Mouse (Mus musculus) layer of hippocampus, adult 9-10 months (tissue): ENCODE results near the gene Macrod2.

Experiments used
- DNase-seq: peaks from one replicate; pipeline ENCODE4 v3.0.0; 2022; ENCODE audit warnings: low spot score

The Macrod2 gene

DNA sequence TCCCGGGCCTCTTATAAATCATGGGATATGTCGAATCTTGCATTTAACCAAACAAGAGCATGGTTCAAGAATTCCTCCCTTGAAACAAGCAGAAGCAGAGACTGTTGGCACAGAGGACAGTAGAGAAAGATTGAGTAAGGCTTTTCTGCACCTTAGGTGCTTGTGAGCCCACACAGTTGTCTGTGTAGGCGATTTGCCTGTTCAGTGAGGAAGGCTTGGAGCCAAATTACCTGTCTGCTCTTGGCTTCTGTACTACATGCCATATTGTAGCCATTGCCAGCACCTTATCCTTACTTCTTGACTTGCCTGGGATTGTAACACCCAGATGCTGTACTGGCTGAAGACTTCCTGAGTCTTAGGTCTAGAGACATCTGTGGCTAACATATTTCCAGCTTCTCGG is 1303.2 kb downstream of the Macrod2 start:
- no peak for DNase-seq

DNA sequence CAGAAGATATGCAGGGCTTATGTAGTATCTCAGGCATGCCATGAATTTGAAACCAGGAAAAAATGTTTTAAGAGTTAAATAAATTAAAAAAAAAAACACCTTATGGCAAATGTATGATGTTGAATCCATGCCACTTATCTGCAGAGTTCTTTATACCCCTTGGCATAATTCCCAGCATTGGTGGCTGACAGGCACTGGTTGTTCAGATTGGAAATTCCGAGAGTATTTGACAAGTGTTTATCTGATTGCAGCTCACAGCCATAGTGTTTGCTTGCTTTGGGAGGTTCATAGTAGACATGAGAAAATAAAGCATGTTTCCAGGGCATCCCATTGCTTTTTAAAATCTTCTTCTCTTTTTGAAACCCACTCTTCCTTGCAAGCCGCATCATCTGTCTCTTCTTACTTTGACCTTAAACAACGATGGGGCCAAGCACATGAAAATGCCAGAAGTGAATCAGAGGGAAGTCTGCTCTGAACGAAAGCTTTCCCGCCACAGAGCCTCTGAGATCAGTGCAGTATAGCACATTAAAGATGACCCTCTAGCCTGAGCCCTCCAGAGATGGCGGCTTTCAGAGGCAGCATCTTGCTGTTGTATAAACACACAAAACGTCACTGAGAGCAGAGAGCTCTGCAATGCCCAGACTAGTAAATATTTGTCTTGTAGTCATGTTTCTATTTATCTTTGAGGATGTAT is 1305.8 kb downstream of the Macrod2 start:
- peak; percentile 10 for DNase-seq

DNA sequence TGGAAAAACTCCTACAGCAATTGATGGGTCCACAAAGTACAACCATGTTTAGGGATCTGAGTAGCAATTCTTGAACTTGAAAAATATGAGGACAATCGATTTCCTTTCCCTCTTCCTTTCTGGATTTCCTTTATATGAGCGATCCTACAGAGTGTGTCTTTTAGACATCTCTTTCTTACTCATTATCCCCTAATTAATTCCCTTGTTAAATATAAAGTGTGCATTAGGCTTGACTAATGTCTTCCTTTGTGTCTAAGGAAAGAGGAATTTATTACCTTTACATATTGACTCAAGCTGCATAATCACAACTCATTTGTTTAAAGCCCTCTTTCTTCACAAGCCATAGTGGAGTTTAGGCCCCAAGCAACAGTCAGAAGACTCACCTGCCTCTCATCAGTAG is 1316.7 kb downstream of the Macrod2 start:
- DNase-seq = no peak

DNA sequence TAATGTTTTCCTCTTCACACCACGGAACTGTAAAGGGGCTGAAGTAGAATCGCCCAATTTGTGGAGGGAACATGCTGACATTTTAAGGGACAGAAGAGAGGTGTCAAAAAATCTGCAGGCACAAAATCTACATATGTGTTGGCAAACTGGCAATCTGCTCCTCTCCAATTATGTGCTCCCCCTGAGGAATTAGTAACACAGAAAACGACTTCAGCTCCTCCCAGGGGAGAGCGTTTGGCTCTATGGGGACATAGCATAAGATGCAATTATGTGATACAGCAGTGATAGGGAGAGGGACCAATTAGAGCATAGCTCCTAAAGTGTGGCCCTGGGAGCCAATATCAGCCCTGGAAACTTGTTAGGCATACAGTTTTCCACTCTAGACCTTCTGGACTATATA is 1317.2 kb downstream of the Macrod2 start:
- DNase-seq = no peak

DNA sequence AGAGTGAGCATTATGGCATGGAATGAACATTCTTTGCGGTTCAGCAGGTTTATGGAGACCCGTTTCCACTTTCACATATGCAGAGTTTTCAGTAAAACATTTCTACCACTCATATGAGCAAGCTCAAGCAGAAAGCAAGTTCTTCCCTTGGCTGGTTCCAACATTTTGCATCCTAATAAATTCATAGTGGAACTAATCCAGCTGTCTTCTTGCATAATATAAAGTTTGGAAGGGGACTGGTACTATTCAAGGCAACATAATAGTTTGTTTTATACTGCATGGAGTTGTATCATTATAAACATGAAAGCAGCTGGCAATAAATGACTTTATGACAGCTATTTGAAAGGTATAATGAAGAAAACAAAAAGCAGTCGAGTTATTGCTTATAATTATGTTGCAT is 1320.0 kb downstream of the Macrod2 start:
- no peak for DNase-seq

DNA sequence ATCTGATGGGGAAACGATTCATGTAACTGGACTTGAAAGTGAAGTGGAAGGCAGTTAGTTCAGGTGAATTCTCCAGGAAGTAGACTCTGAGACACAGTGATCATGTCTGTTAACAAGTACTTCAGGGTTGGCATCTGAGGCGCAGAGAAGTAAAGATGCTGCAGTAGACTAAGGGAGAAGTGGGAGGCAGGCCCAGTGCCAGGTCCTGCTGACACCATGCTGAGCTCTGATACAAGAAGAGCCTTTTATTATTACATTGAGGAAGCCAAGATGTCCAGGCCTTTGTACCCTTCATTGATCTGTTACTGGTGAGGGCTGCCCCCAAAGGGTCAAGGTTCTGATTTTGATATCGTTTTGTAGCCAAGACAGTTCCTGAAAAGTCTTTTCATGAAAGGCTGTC is 1327.4 kb downstream of the Macrod2 start:
- DNase-seq = no peak

DNA sequence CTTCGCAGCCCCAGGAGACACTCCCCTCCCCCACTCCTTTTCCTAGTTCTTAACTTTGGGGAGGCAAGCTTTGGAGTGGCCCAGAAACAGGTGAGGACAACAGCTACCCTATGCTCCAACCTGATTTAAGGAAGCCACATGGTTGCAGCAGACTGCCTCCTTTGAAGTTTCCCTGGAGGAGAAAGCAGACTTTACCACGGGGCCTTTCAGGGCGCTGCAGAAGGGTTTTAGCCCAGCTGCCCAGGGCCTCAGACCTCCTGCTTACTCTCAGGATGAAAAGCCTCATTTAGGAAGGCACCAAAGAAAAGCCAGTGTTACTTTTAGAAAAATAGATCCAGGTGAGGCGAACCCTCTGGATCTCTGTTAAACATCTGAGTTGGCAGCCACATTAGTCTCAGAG is 1333.9 kb downstream of the Macrod2 start:
- DNase-seq = no peak

DNA sequence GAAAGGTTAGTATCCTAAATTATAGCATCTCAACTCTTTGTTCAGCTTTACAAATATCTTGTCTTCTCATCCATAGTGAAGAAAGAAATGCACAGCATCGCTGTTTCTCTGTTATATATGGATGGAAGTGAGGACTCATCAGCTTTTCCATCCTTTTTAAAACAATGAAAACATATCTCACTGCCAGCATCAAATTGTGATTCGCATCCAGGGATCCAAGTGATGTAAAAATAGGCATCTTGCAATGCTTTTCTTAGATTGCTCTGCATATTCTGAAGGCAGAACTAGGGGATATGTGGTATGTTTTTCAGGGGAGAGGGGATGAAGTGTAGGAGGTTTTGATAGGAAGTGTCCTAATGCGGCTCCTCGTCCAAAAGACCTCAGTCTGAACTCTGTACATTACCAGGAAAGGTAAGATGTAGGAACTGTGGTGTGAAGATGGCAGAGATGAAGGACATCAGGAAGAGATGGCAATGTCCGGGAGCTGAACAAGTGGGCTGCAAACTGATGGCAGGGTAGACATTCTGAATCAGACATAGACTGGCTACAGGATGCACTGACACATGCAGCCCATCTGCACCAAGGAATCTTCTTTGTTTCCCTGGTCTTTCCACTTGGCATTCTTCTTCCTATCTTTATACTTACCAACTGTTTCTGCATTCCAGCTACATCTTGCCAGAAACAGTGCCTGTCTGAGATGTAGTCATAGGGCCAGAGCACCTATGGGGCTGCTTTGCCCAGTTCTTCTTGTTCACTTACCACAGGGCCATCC is 1341.8 kb downstream of the Macrod2 start:
- DNase-seq = no peak

DNA sequence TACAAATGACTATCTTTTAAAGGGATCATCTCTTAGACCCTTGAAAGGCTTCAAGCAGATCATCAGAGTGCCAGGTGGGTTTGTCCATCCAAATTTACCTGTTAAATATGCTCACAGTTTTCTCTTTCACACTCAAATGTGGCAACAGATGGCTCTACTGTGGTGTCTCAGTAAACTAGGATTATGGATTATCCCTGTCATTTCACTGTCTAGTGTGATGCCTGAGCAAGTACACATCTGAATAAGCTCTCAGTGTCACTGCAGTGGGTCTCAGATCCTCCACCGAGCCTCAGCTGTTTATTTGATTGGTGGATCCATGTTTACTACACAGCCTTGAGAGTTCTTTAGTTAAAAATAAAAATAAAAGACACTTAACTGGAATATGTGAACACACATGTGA is 1343.6 kb downstream of the Macrod2 start:
- DNase-seq = no peak

DNA sequence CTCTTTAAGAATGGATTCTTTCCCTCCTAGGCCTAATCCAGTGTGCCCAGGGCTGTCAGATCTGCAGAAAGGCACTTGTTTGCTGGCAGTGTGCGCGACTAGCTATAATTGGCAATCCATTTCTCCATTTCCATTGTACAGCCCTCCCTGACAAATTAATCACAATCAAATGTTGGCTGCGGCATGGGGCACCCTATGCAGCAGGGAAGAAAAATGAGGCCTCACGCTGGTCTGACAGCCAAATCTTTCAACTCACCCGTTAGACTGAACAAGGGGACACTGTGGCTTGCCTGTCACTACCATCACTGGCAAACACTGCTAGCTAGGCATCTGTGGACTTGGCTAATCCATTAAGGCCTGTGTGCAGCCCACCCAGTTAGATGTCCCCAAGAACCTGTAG is 1345.2 kb downstream of the Macrod2 start:
- DNase-seq = no peak

DNA sequence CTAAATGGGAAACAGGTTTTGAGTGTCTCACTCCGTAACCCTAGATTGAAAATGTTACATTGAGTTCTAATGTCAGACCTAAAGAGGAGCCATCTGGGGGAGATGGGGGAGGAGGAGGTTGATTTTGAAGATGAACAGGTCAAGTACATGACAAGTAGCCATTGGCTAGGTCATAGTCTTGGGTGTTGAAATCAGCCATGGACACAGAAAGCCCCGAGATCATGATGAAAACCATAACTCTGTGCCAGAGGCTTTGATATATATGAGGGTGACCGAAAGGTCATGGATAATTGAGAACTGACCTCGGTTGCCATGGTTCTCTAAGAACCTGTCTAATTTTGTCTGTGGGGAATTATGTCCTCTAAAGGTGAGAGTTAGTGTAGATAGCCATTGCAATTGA is 1405.1 kb downstream of the Macrod2 start:
- DNase-seq = no peak

DNA sequence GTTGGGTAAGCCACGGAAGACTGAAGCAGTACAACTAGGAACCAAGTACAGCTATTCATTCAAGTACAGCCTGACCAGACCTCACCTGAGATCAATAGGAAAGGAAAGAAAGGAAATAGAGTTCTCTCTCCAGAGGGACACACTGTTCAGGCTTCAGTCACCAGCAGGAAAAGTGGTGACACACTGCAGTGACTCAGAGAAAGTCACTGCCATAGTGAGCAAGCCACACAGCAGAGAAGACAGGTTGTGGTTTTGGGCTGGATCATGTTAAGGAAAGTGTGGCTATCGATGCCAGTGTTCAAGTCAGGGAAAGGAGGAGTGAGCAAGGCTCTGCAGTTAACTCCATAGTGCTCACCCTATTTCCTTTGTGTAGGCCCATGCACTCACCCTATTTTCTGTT is 1405.8 kb downstream of the Macrod2 start:
- DNase-seq = no peak

DNA sequence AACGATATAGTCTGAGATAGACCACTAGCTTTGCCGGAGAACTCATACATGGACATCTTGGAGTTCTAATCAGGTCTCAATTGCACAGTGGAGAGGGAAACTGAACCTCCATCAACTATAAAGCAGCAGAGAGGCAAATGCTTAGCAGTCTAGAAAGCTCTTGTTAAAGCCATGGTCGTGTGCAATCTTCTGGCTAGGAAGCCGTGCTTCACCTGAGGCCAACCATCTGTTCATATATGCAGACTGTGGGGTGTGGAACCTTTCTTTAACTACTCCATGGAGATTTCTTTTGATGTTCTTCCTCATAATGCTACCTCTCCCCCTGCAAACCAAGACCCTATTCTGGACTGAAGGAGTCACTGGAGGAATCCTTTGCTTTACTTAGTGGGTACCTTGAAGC is 1421.2 kb downstream of the Macrod2 start:
- DNase-seq = no peak

DNA sequence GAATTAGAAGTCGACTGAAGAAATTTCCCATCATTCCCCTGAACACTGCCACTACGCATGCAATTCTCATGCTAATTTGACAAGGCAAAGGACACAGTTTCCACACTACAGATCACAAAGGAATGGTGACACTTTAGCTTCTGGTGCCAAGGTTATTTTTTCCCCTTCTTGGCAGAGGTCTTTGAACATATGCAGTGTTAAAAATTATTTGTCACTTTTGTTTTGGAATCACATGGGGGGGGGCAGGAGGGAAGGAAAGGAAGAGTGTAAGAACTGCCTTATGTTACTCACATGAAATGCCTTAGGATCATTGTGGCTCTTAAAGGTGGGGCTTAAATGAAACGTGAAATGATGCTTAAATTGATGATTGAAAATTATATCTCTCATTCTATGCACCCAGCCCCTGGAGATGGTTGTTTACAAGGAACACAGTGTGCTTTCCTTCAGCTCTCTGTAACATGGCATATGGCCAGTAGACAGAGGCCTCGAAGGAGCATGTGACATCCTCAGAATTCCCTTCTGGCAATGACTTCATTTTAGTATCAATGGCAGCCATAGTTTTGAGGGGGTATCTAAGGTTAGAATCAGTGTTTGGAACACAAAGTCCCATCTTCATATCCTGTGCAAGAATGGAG is 1422.6 kb downstream of the Macrod2 start:
- DNase-seq = peak; percentile 15

DNA sequence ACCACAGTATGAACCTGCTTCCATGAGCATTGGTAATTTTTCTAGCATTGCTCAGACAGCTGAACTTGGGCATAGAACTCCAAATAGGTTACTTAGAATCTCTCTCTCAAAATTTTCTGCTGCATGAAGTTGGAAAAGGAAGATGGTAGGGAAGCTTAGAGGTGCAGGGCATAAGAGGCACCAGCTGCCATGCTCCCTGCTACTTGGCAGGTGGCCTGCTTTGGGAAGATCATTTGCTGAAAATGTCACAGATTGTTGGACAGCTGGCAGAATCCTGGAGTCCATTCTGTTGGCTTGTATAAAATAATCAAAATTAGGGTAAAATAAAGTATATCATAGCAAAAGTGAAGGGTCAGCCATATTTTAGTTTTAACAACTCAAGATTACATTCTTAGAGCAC is 1425.7 kb downstream of the Macrod2 start:
- peak; percentile 32 for DNase-seq

DNA sequence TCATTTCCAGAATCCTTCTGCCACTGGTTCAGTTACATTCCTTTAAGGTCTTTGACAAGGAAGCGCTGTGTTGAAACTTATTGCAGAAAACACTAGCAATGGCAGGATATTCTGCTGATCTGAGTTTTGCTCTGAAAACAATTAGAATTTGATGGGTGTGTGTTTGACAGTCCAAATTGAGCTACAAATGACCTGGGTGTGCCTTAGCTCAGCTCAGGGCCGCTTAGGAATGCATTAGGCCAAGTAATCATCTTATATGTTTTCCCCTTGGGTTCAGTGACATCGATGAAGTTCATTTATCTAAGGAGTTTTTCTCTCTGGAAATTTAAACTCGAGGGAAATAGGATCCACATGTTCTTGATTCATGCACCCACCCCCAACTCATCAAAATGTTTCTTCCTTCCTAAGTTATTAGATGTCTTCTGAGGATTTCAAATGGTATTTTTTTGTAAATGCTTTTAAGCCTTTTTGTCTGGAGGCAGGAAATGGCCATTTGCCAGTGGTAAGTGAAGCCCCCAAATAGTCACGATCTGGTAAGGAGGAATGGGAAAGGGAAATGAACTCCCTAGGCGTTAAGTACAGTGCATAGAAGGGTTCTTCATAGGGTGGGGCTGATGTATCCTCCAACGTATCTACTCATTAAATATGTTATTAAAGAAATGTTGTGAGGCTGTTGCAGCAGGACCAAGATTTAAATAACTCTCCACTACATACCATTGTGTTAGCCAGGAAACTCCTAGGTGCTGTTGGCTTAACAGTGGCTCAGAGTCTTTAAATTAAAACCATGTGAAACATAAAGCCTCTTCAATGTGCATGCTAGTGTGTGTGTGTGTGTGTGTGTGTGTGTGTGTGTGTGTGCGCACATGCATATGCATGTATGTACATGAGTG is 1430.7 kb downstream of the Macrod2 start:
- no peak for DNase-seq

DNA sequence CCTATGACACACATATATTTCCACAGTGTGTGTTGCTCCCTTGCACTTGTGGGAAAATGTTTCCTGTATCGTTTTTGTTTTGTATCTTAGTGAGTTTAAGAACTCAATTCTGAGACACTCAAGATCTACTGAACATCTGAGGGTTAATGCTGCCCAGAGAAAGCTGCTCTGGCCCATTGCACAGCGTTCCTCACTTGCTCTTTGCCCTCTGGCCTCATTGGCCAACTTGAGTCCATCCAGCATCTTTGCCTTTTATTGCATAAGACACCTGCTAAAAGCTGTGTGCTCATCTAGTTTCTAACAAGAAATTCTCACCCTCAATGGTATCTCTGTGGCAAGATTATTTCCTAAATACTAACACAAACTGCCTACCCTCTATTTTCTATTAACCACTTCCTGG is 1435.4 kb downstream of the Macrod2 start:
- DNase-seq = no peak

DNA sequence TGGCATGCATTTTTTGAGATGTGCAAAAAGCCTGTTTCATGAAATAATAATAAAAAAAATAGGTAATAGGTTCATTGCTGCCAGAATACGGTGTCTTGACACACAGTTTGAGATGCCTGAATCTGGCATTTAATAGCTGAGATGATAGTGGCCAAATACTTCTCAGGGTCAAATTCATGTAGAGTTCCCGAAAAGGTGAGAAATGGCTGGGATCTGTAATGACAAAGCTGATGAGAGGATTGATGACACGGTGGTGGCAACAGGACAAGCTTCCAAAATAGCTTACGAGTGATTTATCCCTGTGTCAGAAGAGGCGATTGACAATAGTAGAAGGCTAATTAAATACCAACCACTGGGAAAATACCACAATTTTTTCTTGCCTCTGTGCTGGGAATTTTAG is 1436.4 kb downstream of the Macrod2 start:
- DNase-seq = no peak

DNA sequence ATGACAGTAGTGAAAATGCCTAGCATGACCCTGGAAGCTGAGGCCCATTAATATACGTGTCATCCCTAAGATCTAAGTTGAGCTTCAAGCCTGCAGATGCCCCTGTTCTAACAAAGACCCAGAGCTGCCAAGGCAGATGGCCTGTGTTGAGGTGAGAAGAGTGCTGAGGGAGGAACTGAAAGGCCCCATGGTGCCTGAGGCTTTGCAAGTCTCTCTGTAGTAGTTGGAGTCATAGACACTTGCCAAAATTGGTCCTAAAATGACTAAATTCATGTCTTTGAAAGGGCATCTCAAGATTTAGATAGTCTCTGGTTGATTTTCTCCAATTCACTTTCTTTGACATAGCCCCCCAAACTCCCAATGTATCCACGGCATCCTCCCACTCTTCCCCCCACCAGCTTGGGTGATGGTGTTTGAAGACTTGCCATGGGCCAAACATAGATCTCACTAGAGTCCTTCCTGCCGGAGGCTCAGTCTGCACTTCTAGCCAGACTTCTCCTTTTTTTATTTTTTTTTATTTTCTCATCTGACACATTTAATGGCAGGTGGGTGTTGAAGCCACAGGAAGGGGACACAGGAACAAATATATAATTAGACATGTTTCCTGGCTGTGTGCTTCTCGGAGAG is 1439.2 kb downstream of the Macrod2 start:
- DNase-seq = no peak

DNA sequence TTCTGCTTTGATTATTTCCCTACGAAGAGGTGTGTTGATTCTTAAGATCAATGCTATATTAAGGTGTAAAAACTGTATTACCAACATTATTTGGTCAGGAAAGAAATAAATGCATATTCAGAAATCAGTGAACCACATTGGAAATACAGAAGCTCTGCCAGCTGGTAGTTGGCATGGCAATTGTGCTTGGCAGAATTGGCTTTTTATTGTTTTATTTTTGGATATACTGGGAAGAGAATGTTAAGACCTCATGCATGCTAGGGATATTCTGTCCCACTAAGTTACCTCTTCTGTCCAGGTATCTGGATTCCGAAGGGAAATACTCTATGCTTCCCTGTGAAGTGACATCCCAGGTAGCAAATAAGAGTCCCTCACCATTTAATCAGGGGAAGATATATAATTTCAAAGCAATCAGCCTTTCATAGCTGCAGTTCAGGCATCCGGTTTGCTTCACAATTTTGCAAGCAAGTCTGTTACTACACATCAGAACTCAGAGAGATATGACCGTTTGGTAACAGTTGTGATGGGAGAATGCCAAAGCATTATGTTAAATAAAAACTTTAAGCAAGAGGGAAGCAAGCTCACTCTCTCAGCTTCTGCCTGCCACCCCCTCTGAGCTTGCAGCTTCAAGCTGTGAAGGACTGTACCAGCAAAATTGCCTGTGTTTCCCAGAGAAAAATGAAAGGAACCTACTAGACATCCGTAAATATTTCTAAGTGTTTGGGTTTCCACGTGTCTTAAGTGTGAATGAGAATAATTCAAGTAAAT is 1449.5 kb downstream of the Macrod2 start:
- peak; percentile 71 for DNase-seq

DNA sequence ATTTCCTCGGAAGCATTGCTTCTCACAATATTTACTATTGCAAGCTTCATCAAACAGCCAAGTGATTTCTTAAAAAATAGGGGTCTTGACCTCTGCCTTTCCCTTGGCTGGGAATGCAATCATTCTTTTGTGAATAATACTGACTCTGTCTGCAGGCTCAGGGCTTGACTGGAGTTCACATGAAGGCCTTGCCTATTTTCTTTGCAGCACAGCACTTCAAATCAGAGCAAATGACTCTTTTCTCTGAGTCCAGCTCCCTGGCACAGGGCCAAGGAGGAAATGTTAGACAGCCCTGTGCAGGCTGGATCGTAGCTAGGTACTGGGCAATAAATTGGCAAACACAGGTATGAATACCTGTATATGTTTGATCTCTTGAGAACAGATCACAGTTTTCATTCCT is 1464.1 kb downstream of the Macrod2 start:
- no peak for DNase-seq
